Mouse (Mus musculus) adrenal gland, adult 2 months (tissue): ENCODE measurements around the gene Tuba1a. TPM values are rescaled to one million over a fixed set of nuclear protein-coding genes. Genes with fewer than 3 reads are reported as not detected.
"Not testable (repeated sequence)": the region's sequence is repeated elsewhere in the genome, so short reads cannot be mapped to it uniquely, and the experiment has no call there.

Experiments used
- DNase-seq: peaks from one replicate; pipeline ENCODE4 v3.0.0; 2021
- polyA plus RNA-seq: library from polyadenylated mRNA; depleted of rRNA; stranded (reverse); fragments of >200 nt; gene quantifications from 2 replicates; pipeline ENCODE4 v1.2.3, GENCODE M21; 2012
- total RNA-seq, 2 experiments: library from RNA; stranded (reverse); gene quantifications; 2 replicates each; pipeline ENCODE4 v1.2.3; 2021

The Tuba1a gene
- total and polyA plus RNA-seq, 3 experiments, result 63.2 to 133 (median 125) TPM

GRCm38 (mm10) chr15:98985982-98986715, 32.6 kb upstream of the Tuba1a start:
- no peak for DNase-seq

GRCm38 (mm10) chr15:98985240-98985981, 31.9 kb upstream of the Tuba1a start:
- peak; percentile 89 for DNase-seq

- DNase-seq, result no peak
Observed at GRCm38 (mm10) chr15:98984681-98985080, 31.2 kb upstream of the Tuba1a start.

GRCm38 (mm10) chr15:98983431-98984081, 30.1 kb upstream of the Tuba1a start:
- no peak for DNase-seq

- DNase-seq, result peak; percentile 40
Observed at GRCm38 (mm10) chr15:98982100-98982499, 28.6 kb upstream of the Tuba1a start.

- no peak for DNase-seq
Observed at GRCm38 (mm10) chr15:98980012-98980614, 26.6 kb upstream of the Tuba1a start.

- no peak for DNase-seq
Observed at GRCm38 (mm10) chr15:98978409-98979172, 25.1 kb upstream of the Tuba1a start.

GRCm38 (mm10) chr15:98977759-98978408, 24.4 kb upstream of the Tuba1a start:
- DNase-seq, result peak; percentile 83

- DNase-seq, result no peak
Observed at GRCm38 (mm10) chr15:98976763-98977758, 23.6 kb upstream of the Tuba1a start.

- DNase-seq, result no peak
Observed at GRCm38 (mm10) chr15:98973015-98973614, 19.6 kb upstream of the Tuba1a start.

- DNase-seq, result not testable (repeated sequence)
Observed at GRCm38 (mm10) chr15:98971576-98972320, 18.2 kb upstream of the Tuba1a start.

GRCm38 (mm10) chr15:98971111-98971510, 17.6 kb upstream of the Tuba1a start:
- no peak for DNase-seq

GRCm38 (mm10) chr15:98969372-98970101, 16.0 kb upstream of the Tuba1a start:
- peak; percentile 54 for DNase-seq

GRCm38 (mm10) chr15:98968701-98969371, 15.3 kb upstream of the Tuba1a start:
- DNase-seq, result peak; percentile 66

- DNase-seq, result no peak
Observed at GRCm38 (mm10) chr15:98959531-98959930, 6.0 kb upstream of the Tuba1a start.

- no peak for DNase-seq
Observed at GRCm38 (mm10) chr15:98958901-98959420, 5.5 kb upstream of the Tuba1a start.

GRCm38 (mm10) chr15:98957475-98957874, 4.0 kb upstream of the Tuba1a start:
- no peak for DNase-seq
